Mouse (Mus musculus) CH12.LX (cell line): ENCODE measurements around the gene Mesd. TPM values are rescaled to one million over a fixed set of nuclear protein-coding genes. Genes with fewer than 3 reads are reported as not detected.

Experiments used
- DNase-seq: peaks from one replicate; pipeline ENCODE4 v3.0.0-alpha.2; 2013; ENCODE audit errors: extremely low read depth
- H3K27ac ChIP-seq: 2 replicates; pipeline ENCODE4 v1.5.1; 2012; ENCODE audit warnings: low read depth, mild to moderate bottlenecking, control low read depth, moderate library complexity; ENCODE audit not compliant: insufficient read depth
- H3K27me3 ChIP-seq: replicated peaks from 2 replicates; pipeline ENCODE3; 2012; ENCODE audit warnings: inconsistent platforms
- H3K36me3 ChIP-seq, 2 experiments: replicated peaks in 1 of 2; 2 replicates each; pipeline versions ENCODE3 to v1.6.1; 2012; ENCODE audit warnings: inconsistent platforms in 1 of 2, low read length in 1 of 2, mild to moderate bottlenecking in 1 of 2, mixed read lengths in 1 of 2, moderate library complexity in 1 of 2; ENCODE audit not compliant: control insufficient read depth in 1 of 2, insufficient read depth in 1 of 2
- H3K4me1 ChIP-seq, 2 experiments: 2 replicates each; pipeline ENCODE4 v1.6.1; 2012; ENCODE audit warnings: inconsistent platforms in 1 of 2, moderate library complexity in 1 of 2; ENCODE audit not compliant: insufficient read depth in 2 of 2, control insufficient read depth in 1 of 2
- H3K4me2 ChIP-seq: 2 replicates; pipeline ENCODE4 v1.6.1; 2012; ENCODE audit warnings: low read depth, mild to moderate bottlenecking, control low read depth; ENCODE audit not compliant: poor library complexity, insufficient read depth, severe bottlenecking
- H3K4me3 ChIP-seq, 3 experiments: fragments of 150-350 bp in 1 of 3; sonication (generic) in 1 of 3; replicated peaks in 1 of 3; 2 replicates each; pipeline versions ENCODE3 to v1.5.1; 2011 to 2012; ENCODE audit warnings: low read depth in 2 of 3, low read length in 2 of 3, mild to moderate bottlenecking in 2 of 3, moderate library complexity in 2 of 3, control low read depth in 1 of 3, improper control_type of control experiment in 1 of 3, inconsistent platforms in 1 of 3, mixed read lengths in 1 of 3; ENCODE audit not compliant: poor library complexity in 1 of 3
- H3K79me2 ChIP-seq: replicated peaks from 2 replicates; pipeline ENCODE4 v1.6.1; 2012; ENCODE audit warnings: mild to moderate bottlenecking, moderate library complexity; ENCODE audit not compliant: control insufficient read depth, poor library complexity, insufficient read depth, severe bottlenecking; ENCODE audit errors: extremely low read depth
- H3K9ac ChIP-seq: 2 replicates; pipeline ENCODE4 v1.6.1; 2012; ENCODE audit warnings: low read depth, mild to moderate bottlenecking, control low read depth, moderate library complexity; ENCODE audit not compliant: insufficient read depth
- H3K9me3 ChIP-seq: replicated peaks from 2 replicates; pipeline ENCODE3; 2012; ENCODE audit warnings: low read length, inconsistent platforms, mixed read lengths
- BHLHE40 ChIP-seq: IDR thresholded peaks from 2 replicates; pipeline ENCODE4 v1.6.1; 2011; ENCODE audit warnings: mild to moderate bottlenecking, low read depth, low read length, improper control_type of control experiment
- CHD1 ChIP-seq: IDR thresholded peaks from 2 replicates; pipeline ENCODE4 v1.6.1; 2012; ENCODE audit warnings: low read depth, low read length, improper control_type of control experiment, inconsistent platforms
- CHD2 ChIP-seq: IDR thresholded peaks from 2 replicates; pipeline ENCODE4 v1.6.1; 2011; ENCODE audit warnings: low read length, improper control_type of control experiment
- CTCF ChIP-seq, 2 experiments: IDR thresholded peaks in 1 of 2; conservative IDR thresholded peaks in 1 of 2; 2 replicates each; pipeline ENCODE4 v1.5.1; 2011 to 2012; ENCODE audit warnings: low read depth in 2 of 2, low read length in 2 of 2, improper control_type of control experiment in 1 of 2, inconsistent platforms in 1 of 2, mild to moderate bottlenecking in 1 of 2, moderate library complexity in 1 of 2
- E2F4 ChIP-seq: IDR thresholded peaks from 2 replicates; pipeline ENCODE4 v1.6.1; 2011; ENCODE audit warnings: low read depth, low read length, improper control_type of control experiment; ENCODE audit not compliant: insufficient replicate concordance
- ELF1 ChIP-seq: IDR thresholded peaks from 2 replicates; pipeline ENCODE4 v1.6.1; 2014; ENCODE audit warnings: low read depth, mild to moderate bottlenecking, inconsistent platforms, low read length, improper control_type of control experiment
- ETS1 ChIP-seq: conservative IDR thresholded peaks from 2 replicates; pipeline ENCODE4 v1.6.1; 2012; ENCODE audit warnings: low read depth, mild to moderate bottlenecking, inconsistent platforms, low read length, improper control_type of control experiment, moderate library complexity
- GABPA ChIP-seq: IDR thresholded peaks from 2 replicates; pipeline ENCODE4 v1.6.1; 2012; ENCODE audit warnings: low read depth, low read length, improper control_type of control experiment, inconsistent platforms; ENCODE audit not compliant: insufficient replicate concordance
- HCFC1 ChIP-seq: IDR thresholded peaks from 2 replicates; pipeline ENCODE4 v1.6.1; 2012; ENCODE audit warnings: low read depth, mild to moderate bottlenecking, inconsistent platforms, low read length, improper control_type of control experiment
- JUND ChIP-seq: conservative IDR thresholded peaks from 2 replicates; pipeline ENCODE4 v1.6.1; 2011; ENCODE audit warnings: low read depth, low read length, improper control_type of control experiment
- KAT2A ChIP-seq: IDR thresholded peaks from 2 replicates; pipeline ENCODE4 v1.6.1; 2012; ENCODE audit warnings: low read length, improper control_type of control experiment, inconsistent platforms; ENCODE audit not compliant: insufficient replicate concordance
- MAX ChIP-seq: IDR thresholded peaks from 2 replicates; pipeline ENCODE4 v1.6.1; 2011; ENCODE audit warnings: low read length, improper control_type of control experiment
- MEF2A ChIP-seq: IDR thresholded peaks from 2 replicates; pipeline ENCODE4 v1.6.1; 2014; ENCODE audit warnings: low read depth, mild to moderate bottlenecking, inconsistent platforms, low read length, improper control_type of control experiment, borderline replicate concordance
- NELFE ChIP-seq: IDR thresholded peaks from 2 replicates; pipeline ENCODE4 v1.6.1; 2011; ENCODE audit warnings: low read depth, low read length, improper control_type of control experiment
- NRF1 ChIP-seq: IDR thresholded peaks from 2 replicates; pipeline ENCODE4 v1.6.1; 2014; ENCODE audit warnings: low read depth, mild to moderate bottlenecking, inconsistent platforms, low read length, improper control_type of control experiment, moderate library complexity
- RCOR1 ChIP-seq: conservative IDR thresholded peaks from 2 replicates; pipeline ENCODE4 v1.6.1; 2012; ENCODE audit warnings: low read depth, mild to moderate bottlenecking, inconsistent platforms, low read length, improper control_type of control experiment
- SIN3A ChIP-seq: IDR thresholded peaks from 2 replicates; pipeline ENCODE4 v1.6.1; 2012; ENCODE audit warnings: low read length, improper control_type of control experiment, inconsistent platforms
- SMC3 ChIP-seq: IDR thresholded peaks from 2 replicates; pipeline ENCODE4 v1.6.1; 2011; ENCODE audit warnings: low read depth, low read length, improper control_type of control experiment
- TCF12 ChIP-seq: IDR thresholded peaks from 2 replicates; pipeline ENCODE4 v1.6.1; 2014; ENCODE audit warnings: low read depth, mild to moderate bottlenecking, inconsistent platforms, low read length, improper control_type of control experiment
- UBTF ChIP-seq: IDR thresholded peaks from 2 replicates; pipeline ENCODE4 v1.6.1; 2012; ENCODE audit warnings: low read depth, mild to moderate bottlenecking, inconsistent platforms, low read length, improper control_type of control experiment, moderate library complexity
- ZC3H11A ChIP-seq: IDR thresholded peaks from 2 replicates; pipeline ENCODE4 v1.6.1; 2012; ENCODE audit warnings: low read depth, mild to moderate bottlenecking, inconsistent platforms, low read length, improper control_type of control experiment
- ZKSCAN1 ChIP-seq: IDR thresholded peaks from 2 replicates; pipeline ENCODE4 v1.6.1; 2012; ENCODE audit warnings: low read depth, inconsistent platforms, low read length, improper control_type of control experiment, borderline replicate concordance
- ZNF384 ChIP-seq: IDR thresholded peaks from 2 replicates; pipeline ENCODE4 v1.6.1; 2012; ENCODE audit warnings: low read depth, low read length, improper control_type of control experiment, inconsistent platforms
- dilution Hi-C: fragments of 300-500 bp; cut with MboI; formaldehyde crosslinking; loops from 2 replicates; pipeline ENCODE4 v1.14.3; 2020; ENCODE audit warnings: low sequenced_read_pairs; ENCODE audit not compliant: extremely low pct_unique_long_range_greater_than_20kb, extremely low pct_ligation_motif_present
- in situ Hi-C: fragments of 300-500 bp; cut with MboI; formaldehyde crosslinking; loops from 3 replicates; pipeline ENCODE4 v1.14.3; 2019; ENCODE audit warnings: low sequenced_read_pairs, low pct_ligation_motif_present, low pct_unique_long_range_greater_than_20kb, mixed read lengths
- polyA plus RNA-seq: library from polyadenylated mRNA; unstranded; fragments of >175 nt; gene quantifications from 2 replicates; pipeline ENCODE4 v1.2.1, GENCODE M21; 2012; ENCODE audit warnings: low read depth; ENCODE audit not compliant: insufficient read length
- total RNA-seq, 2 experiments: library from RNA; depleted of rRNA; stranded (reverse); fragments of 300-350 nt in 1 of 2; fragments of >200 nt in 1 of 2; gene quantifications; 2 replicates each; pipeline ENCODE4 v1.2.3; 2012 to 2014

The Mesd gene
- total and polyA plus RNA-seq, 3 experiments: 33.4 to 67.6 (median 40.6) TPM

- Histone ChIP-seq H3K4me3 (no peak overlapping the region), H3K9ac (no peak overlapping the region), H3K27me3 (peaks cover 38% of the 10 kb centered on the region), H3K4me2 (no peak overlapping the region), H3K79me2 (no peaks in the 10 kb centered on the region), H3K9me3 (peaks cover 3% of the 10 kb centered on the region), H3K4me1 (no peaks in the 10 kb centered on the region), H3K36me3 (no peaks in the 10 kb centered on the region), H3K27ac (no peak overlapping the region)
- dilution Hi-C loops: no loop called here
- TF ChIP-seq SIN3A (no peak), E2F4 (no peak), SMC3 (no peak), ETS1 (no peak), UBTF (no peak), TCF12 (no peak), RCOR1 (no peak)
- in situ Hi-C loops: no loop called here
- DNase-seq: no peak
Measured at GRCm38 (mm10) chr7:83939017-83939721, 54.9 kb downstream of the Mesd start.

DNA sequence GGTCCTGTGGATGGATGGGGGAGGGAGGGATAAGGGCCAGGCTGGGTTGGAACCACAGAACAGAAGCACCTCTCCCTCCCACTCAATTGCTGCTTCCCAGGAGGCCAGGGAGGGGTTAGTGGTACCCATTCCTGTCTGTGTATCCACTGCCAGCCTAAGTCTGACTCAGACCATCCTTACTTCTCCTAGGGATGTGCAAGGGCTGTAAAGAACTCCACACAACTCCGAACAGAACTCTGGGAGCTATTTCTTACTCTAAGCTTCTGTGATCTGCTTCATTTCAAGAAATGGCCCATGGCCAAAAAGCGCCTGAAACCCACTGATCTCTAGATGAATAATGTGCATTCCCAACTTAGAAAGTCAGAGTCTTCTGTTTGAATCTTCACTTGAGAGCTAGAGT lies 55.9 kb downstream of the Mesd start:
- H3K27me3 ChIP-seq: peaks cover 34% of the 10 kb centered on the region
- H3K4me2 ChIP-seq: no peak overlapping the region
- no peaks in the 10 kb centered on the region for H3K4me1 ChIP-seq
- dilution Hi-C loops (no loop called here), in situ Hi-C loops (no loop called here)
- no peak overlapping the region for H3K27ac ChIP-seq
- no peak overlapping the region for H3K9ac ChIP-seq
- TF ChIP-seq NRF1: no peak
- TF ChIP-seq ELF1: no peak
- no peak for TF ChIP-seq ZNF384
- no peak for TF ChIP-seq KAT2A
- no peak for TF ChIP-seq JUND
- no peak for TF ChIP-seq ZKSCAN1
- TF ChIP-seq BHLHE40: no peak
- peaks cover 3% of the 10 kb centered on the region for H3K9me3 ChIP-seq
- H3K79me2 ChIP-seq: no peaks in the 10 kb centered on the region
- no peak for DNase-seq
- H3K36me3 ChIP-seq: no peaks in the 10 kb centered on the region
- H3K4me3 ChIP-seq: no peak overlapping the region

- H3K27ac ChIP-seq: no peak overlapping the region
- no peak for DNase-seq
- H3K36me3 ChIP-seq: no peaks in the 10 kb centered on the region
- in situ Hi-C loops: no loop called here
- no peak for TF ChIP-seq ZC3H11A
- TF ChIP-seq MAX: no peak
- no peak for TF ChIP-seq SIN3A
- TF ChIP-seq CHD2: no peak
- no peak for TF ChIP-seq GABPA
- no peak for TF ChIP-seq NELFE
- TF ChIP-seq MEF2A: no peak
- no peak for TF ChIP-seq CTCF (conservative IDR thresholded peaks at IDR 0.05 in 1 of 2, IDR thresholded peaks at IDR 0.05 in 1 of 2; ENCODE audit: low read depth in 2 of 2, low read length in 2 of 2)
- no peak for TF ChIP-seq CHD1
- no peak for TF ChIP-seq ETS1
- TF ChIP-seq HCFC1: no peak
- H3K4me3 ChIP-seq: no peak overlapping the region
- H3K9ac ChIP-seq: no peak overlapping the region
- dilution Hi-C loops: no loop called here
- no peaks in the 10 kb centered on the region for H3K79me2 ChIP-seq
- H3K27me3 ChIP-seq: peaks cover 26% of the 10 kb centered on the region
- no peaks in the 10 kb centered on the region for H3K4me1 ChIP-seq
- H3K4me2 ChIP-seq: no peak overlapping the region
- peaks cover 3% of the 10 kb centered on the region for H3K9me3 ChIP-seq
Measured at GRCm38 (mm10) chr7:83941701-83942101, 57.4 kb downstream of the Mesd start.
